Mouse (Mus musculus) thymus, postnatal 36 days (tissue): ENCODE data around the gene Lep.

Source experiments
- DNase-seq, 2 experiments: peaks; one replicate each; pipeline ENCODE4 v3.0.0; 2022; ENCODE audit warnings: mixed read lengths in 2 of 2

The Lep gene

GRCm38 (mm10) chr6:29049926-29050325 lies 10.1 kb upstream of the Lep start:
- DNase-seq, result no peak

GRCm38 (mm10) chr6:29052188-29052587 lies 7.8 kb upstream of the Lep start:
- no peak for DNase-seq

GRCm38 (mm10) chr6:29053181-29053580 lies 6.8 kb upstream of the Lep start:
- no peak for DNase-seq

GRCm38 (mm10) chr6:29056377-29056776 lies 3.6 kb upstream of the Lep start:
- DNase-seq, result no peak

GRCm38 (mm10) chr6:29066389-29066790 lies 6.4 kb downstream of the Lep start:
- DNase-seq, result no peak

- DNase-seq, result no peak
Observed at GRCm38 (mm10) chr6:29072258-29072657, 12.2 kb downstream of the Lep start.

- no peak for DNase-seq
Observed at GRCm38 (mm10) chr6:29073462-29074132, 13.6 kb downstream of the Lep start.

- DNase-seq, result no peak
Observed at GRCm38 (mm10) chr6:29074133-29074469, 14.1 kb downstream of the Lep start.

- no peak for DNase-seq
Observed at GRCm38 (mm10) chr6:29079291-29079690, 19.3 kb downstream of the Lep start.

GRCm38 (mm10) chr6:29081826-29082363 lies 21.9 kb downstream of the Lep start:
- DNase-seq, result no peak

- DNase-seq, result no peak
Observed at GRCm38 (mm10) chr6:29082776-29083354, 22.8 kb downstream of the Lep start.

- no peak for DNase-seq
Observed at GRCm38 (mm10) chr6:29084401-29084800, 24.4 kb downstream of the Lep start.

GRCm38 (mm10) chr6:29087921-29088709 lies 28.1 kb downstream of the Lep start:
- no peak for DNase-seq

GRCm38 (mm10) chr6:29092234-29092633 lies 32.2 kb downstream of the Lep start:
- no peak for DNase-seq

- no peak for DNase-seq
Observed at GRCm38 (mm10) chr6:29092904-29093303, 32.9 kb downstream of the Lep start.

GRCm38 (mm10) chr6:29099536-29100170 lies 39.6 kb downstream of the Lep start:
- no peak for DNase-seq

GRCm38 (mm10) chr6:29100423-29100822 lies 40.4 kb downstream of the Lep start:
- DNase-seq, result no peak

GRCm38 (mm10) chr6:29101248-29101864 lies 41.3 kb downstream of the Lep start:
- DNase-seq, result no peak

- no peak for DNase-seq
Observed at GRCm38 (mm10) chr6:29108376-29108775, 48.4 kb downstream of the Lep start.

- no peak for DNase-seq
Observed at GRCm38 (mm10) chr6:29111501-29111900, 51.5 kb downstream of the Lep start.

- DNase-seq, result no peak
Observed at GRCm38 (mm10) chr6:29115756-29116155, 55.7 kb downstream of the Lep start.

GRCm38 (mm10) chr6:29117417-29118104 lies 57.5 kb downstream of the Lep start:
- no peak for DNase-seq
